Mouse (Mus musculus) megakaryocyte, embryonic 14.5 days (primary cell): ENCODE data around the gene H2afy2.

Experiments used
- FLI1 ChIP-seq: IDR thresholded peaks from 2 replicates; pipeline ENCODE4 v1.6.1; 2012; ENCODE audit warnings: low read length, inconsistent platforms, mixed read lengths
- GATA1 ChIP-seq: IDR thresholded peaks from 3 replicates; pipeline ENCODE4 v1.6.1; 2012; ENCODE audit warnings: mixed read lengths, low read length, inconsistent platforms, borderline replicate concordance

DNA sequence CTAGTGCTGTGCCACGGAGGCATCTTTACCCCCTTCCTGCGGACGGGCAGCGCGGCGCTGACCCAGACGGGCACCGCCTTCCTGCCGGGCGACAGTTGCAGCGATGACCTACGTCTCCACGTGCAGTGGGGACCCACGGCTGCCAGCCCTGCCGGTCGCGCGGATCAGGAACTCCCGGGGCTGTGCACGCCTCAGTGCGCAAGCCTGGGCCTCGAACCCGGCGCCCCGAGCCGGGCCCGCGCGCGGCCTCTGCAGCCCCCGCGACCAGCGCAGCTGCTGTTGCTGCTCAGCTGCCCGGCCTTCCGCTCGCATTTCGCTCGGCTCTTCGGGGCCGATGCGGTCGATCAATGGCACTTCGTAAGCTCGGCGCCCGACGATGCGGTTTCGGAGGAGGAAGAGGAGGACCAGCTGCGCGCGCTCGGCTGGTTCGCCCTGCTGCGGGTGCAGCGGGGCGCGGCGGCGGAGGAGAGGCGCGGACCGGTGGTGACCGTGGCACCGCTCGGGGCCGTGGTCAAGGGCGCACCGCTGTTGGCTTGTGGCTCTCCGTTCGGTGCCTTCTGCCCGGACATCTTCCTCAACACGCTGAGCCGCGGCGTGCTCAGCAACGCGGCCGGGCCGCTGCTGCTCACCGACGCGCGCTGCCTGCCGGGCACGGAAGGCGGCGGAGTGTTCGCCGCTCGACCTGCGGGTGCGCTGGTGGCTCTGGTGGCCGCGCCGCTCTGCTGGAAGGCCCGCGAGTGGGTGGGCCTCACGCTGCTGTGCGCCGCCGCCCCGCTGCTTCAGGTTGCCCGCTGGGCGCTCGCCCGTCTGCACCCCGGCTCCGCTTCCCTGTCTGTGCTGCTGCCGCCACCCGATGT lies 88.0 kb downstream of the H2afy2 start:
- TF ChIP-seq FLI1: no peak
- TF ChIP-seq GATA1: no peak
